Mouse (Mus musculus): Measurements from ENCODE around the gene Haspin.

DNA sequence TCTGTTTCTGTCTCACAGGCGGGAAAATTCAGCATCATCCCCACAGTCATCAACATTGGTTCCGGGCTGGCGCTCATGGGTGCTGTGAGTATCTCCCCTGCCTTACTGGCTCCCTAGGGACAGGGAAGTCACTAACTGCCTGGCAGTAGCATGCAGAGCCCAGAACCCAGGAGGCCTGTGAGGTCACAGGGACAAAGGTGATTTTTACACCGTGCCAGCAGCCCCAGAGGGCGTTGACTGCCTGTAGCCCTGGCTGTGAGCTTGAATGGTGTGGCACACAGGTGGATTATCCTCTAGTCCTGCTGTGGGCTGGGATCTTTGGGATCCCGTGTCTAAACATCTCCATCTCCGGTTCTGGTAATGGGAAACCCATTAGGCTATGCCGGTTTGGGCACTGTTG lies 30.0 kb upstream of the Haspin start:
- TF ChIP-seq POLR2A (IDR thresholded peaks at IDR 0.05; ENCODE audit: control insufficient read depth, extremely low read depth, insufficient read depth, low read length, poor library complexity) (no peak), CTCF (IDR thresholded peaks at IDR 0.05; ENCODE audit: borderline replicate concordance, control insufficient read depth, extremely low read depth, insufficient read depth, low read length, poor library complexity) (no peak)

Data from thymus, adult 2 months (tissue).